Mouse (Mus musculus) heart, postnatal 4 days (tissue): ENCODE results near the gene Trmt10c. TPM values are rescaled to one million over a fixed set of nuclear protein-coding genes. Genes with fewer than 3 reads are reported as not detected.
"Not testable (repeated sequence)": the region's sequence is repeated elsewhere in the genome, so short reads cannot be mapped to it uniquely, and the experiment has no call there.

Experiments used
- DNase-seq: peaks from one replicate; pipeline ENCODE4 v3.0.0; 2021
- microRNA-seq, 2 experiments: library from miRNA; unstranded; fragments of <30 nt; microRNA quantifications; one replicate each; pipeline ENCODE4 v1.2.0; 2021 to 2022
- total RNA-seq, 2 experiments: library from RNA; stranded (reverse); gene quantifications; 2 replicates each; pipeline ENCODE4 v1.2.3; 2021

Gene Trmt10c
- total RNA-seq, 2 experiments from 2014 or later, result 12.5 to 13.5 TPM

GRCm38 (mm10) chr16:56048038-56048437 is 10.4 kb upstream of the Trmt10c start, which contains the start of gene Senp7:
Senp7 (plus strand) TSS chr16:56048338.
- not testable (repeated sequence) for DNase-seq

- DNase-seq, result no peak
Measured at GRCm38 (mm10) chr16:56038090-56038489, 471 bp upstream of the Trmt10c start.

- DNase-seq, result no peak
Measured at GRCm38 (mm10) chr16:56036501-56036900, 1.1 kb downstream of the Trmt10c start.

GRCm38 (mm10) chr16:56034566-56034965 is 3.1 kb downstream of the Trmt10c start:
- DNase-seq, result no peak

- peak; percentile 98 for DNase-seq
Measured at GRCm38 (mm10) chr16:56029661-56030082, 7.9 kb downstream of the Trmt10c start, which contains the start of gene Pcnp. Pcnp (minus strand) TSS chr16:56029739.

GRCm38 (mm10) chr16:56028722-56029551 is 8.7 kb downstream of the Trmt10c start:
- no peak for DNase-seq

- DNase-seq, result no peak
Measured at GRCm38 (mm10) chr16:56027854-56028629, 9.6 kb downstream of the Trmt10c start.

GRCm38 (mm10) chr16:56019660-56020059 is 18.0 kb downstream of the Trmt10c start:
- no peak for DNase-seq

- DNase-seq, result no peak
Measured at GRCm38 (mm10) chr16:56014076-56014475, 23.5 kb downstream of the Trmt10c start.

- DNase-seq, result no peak
Measured at GRCm38 (mm10) chr16:56012789-56013743, 24.6 kb downstream of the Trmt10c start.

GRCm38 (mm10) chr16:56008862-56009261 is 28.8 kb downstream of the Trmt10c start:
- DNase-seq, result no peak

- DNase-seq, result no peak
Measured at GRCm38 (mm10) chr16:56006798-56007197, 30.8 kb downstream of the Trmt10c start.

- no peak for DNase-seq
Measured at GRCm38 (mm10) chr16:55994235-55994634, 43.4 kb downstream of the Trmt10c start.

GRCm38 (mm10) chr16:55990311-55990710 is 47.3 kb downstream of the Trmt10c start:
- DNase-seq, result no peak

- DNase-seq, result no peak
Measured at GRCm38 (mm10) chr16:55986001-55986400, 51.6 kb downstream of the Trmt10c start.

Small RNA genes within 50 kb of the gene (microRNA-seq; reads per million reads assigned to microRNA genes)
- 0 reads per million in 2 experiments for gene Gm24047

Other genes with a start within 250 kb of the Trmt10c start
- gene Nfkbiz, start 198.9 kb downstream of the Trmt10c start, total RNA-seq, result 1 to 10 TPM; 3.8 to 3.9 TPM
- under 1 TPM; 0.50 to 0.55 TPM for gene Nxpe3, start 142.5 kb downstream of the Trmt10c start, total RNA-seq
- gene Cep97, start 103.0 kb downstream of the Trmt10c start, total RNA-seq, result 1 to 10 TPM; 4.7 to 6.3 TPM
- gene Rpl24, start 71.5 kb downstream of the Trmt10c start, total RNA-seq, result 100 to 1,000 TPM; 714 to 743 TPM
- gene Zbtb11, start 63.9 kb downstream of the Trmt10c start, total RNA-seq, result 10 to 100 TPM in 1 of 2 experiments, 1 to 10 TPM in 1; 8.8 to 10.4 TPM
- 10 to 100 TPM; 73.1 to 74.5 TPM for gene Pcnp, start 8.1 kb downstream of the Trmt10c start, total RNA-seq
- gene Senp7, start 10.5 kb upstream of the Trmt10c start, total RNA-seq, result 10 to 100 TPM; 17.4 to 21.1 TPM
- under 1 TPM; 0.11 to 0.17 TPM for gene Impg2, start 166.5 kb upstream of the Trmt10c start, total RNA-seq